Mouse (Mus musculus) forebrain, postnatal 0 days (tissue): ENCODE data around the gene A830031A19Rik. TPM values are rescaled to one million over a fixed set of nuclear protein-coding genes. Genes with fewer than 3 reads are reported as not detected.

Experiments used
- ATAC-seq: fragments of 200-750 bp; cut with Nextera tagmentation; 2 replicates; pipeline ENCODE4 v1.8.0; 2017; ENCODE audit warnings: mild to moderate bottlenecking, moderate library complexity
- DNase-seq: peaks from one replicate; pipeline ENCODE4 v3.0.0-alpha.2; 2015
- H3K27ac ChIP-seq: fragments of 300-500 bp; sonication (generic); 2 replicates; pipeline ENCODE4 v1.5.1; 2014; ENCODE audit warnings: low read depth, mild to moderate bottlenecking, antibody characterized with exemption, low read length, moderate library complexity, mixed read lengths
- H3K27me3 ChIP-seq: fragments of 300-500 bp; sonication (generic); 2 replicates; pipeline ENCODE4 v1.6.1; 2014; ENCODE audit warnings: mild to moderate bottlenecking, low read length, mixed read lengths; ENCODE audit not compliant: insufficient read depth
- H3K36me3 ChIP-seq: fragments of 300-500 bp; sonication (generic); 2 replicates; pipeline ENCODE4 v1.6.1; 2014; ENCODE audit warnings: mild to moderate bottlenecking, moderate library complexity; ENCODE audit not compliant: insufficient read depth
- H3K4me1 ChIP-seq: fragments of 300-500 bp; sonication (generic); 2 replicates; pipeline ENCODE4 v1.6.1; 2014; ENCODE audit warnings: antibody characterized with exemption; ENCODE audit not compliant: insufficient read depth
- H3K4me2 ChIP-seq: fragments of 300-500 bp; sonication (generic); 2 replicates; pipeline ENCODE4 v1.6.1; 2014; ENCODE audit warnings: low read depth, mild to moderate bottlenecking, moderate library complexity
- H3K4me3 ChIP-seq: fragments of 300-500 bp; sonication (generic); 2 replicates; pipeline ENCODE4 v1.5.1; 2014; ENCODE audit warnings: low read depth, low read length, mixed read lengths
- H3K9ac ChIP-seq: fragments of 300-500 bp; sonication (generic); 2 replicates; pipeline ENCODE4 v1.6.1; 2014; ENCODE audit warnings: mild to moderate bottlenecking
- H3K9me3 ChIP-seq: fragments of 300-500 bp; sonication (generic); 2 replicates; pipeline ENCODE4 v1.6.1; 2016; ENCODE audit warnings: low read length
- CTCF ChIP-seq: sonication (generic); IDR thresholded peaks from 2 replicates; pipeline ENCODE4 v1.5.1; 2016; ENCODE audit warnings: antibody characterized with exemption, control low read depth, low read depth
- WGBS: fragments of 180-500 bp; shearing (Covaris S2); extraction: QIAGEN DNeasy Blood & Tissue Kit; methylation state at CpG from one replicate; pipeline ENCODE4 v1.1.7; 2014; 5-methylcytosine and 5-hydroxymethylcytosine counted together
- polyA plus RNA-seq: library from polyadenylated mRNA; unstranded; fragments of >200 nt; fragmentation: Nextera tagmentation; extraction: Ambion mirVana; gene quantifications from 2 replicates; pipeline ENCODE4 v1.2.1, GENCODE M21; 2015
- total RNA-seq: library from RNA; depleted of rRNA; stranded (reverse); fragments of >200 nt; gene quantifications from 2 replicates; pipeline ENCODE4 v1.2.3, GENCODE M21; 2014

Gene A830031A19Rik
- total and polyA plus RNA-seq, 2 experiments from 2014 or later, result 0.63 TPM; not detected in 1

GRCm38 (mm10) chr11:24078706-24079316, 4.0 kb upstream of the A830031A19Rik start:
- H3K4me3 ChIP-seq, result peak overlapping the region; percentile 69
- no peak for ATAC-seq
- peak overlapping the region; percentile 98 for H3K4me2 ChIP-seq
- peak overlapping the region; percentile 99 for H3K27ac ChIP-seq
- WGBS, result under 1% methylated on average over 38 of the region's 38 CpGs
- DNase-seq, result no peak
- no peaks in the 10 kb centered on the region for H3K9me3 ChIP-seq
- TF ChIP-seq CTCF, result no peak
- no peaks in the 10 kb centered on the region for H3K4me1 ChIP-seq
- no peaks in the 10 kb centered on the region for H3K36me3 ChIP-seq
- H3K27me3 ChIP-seq, result no peaks in the 10 kb centered on the region
- H3K9ac ChIP-seq, result peak overlapping the region; percentile 96

GRCm38 (mm10) chr11:24077795-24078705, 3.2 kb upstream of the A830031A19Rik start, which contains the start of gene Bcl11a:
Gene Bcl11a (plus strand): TSS chr11:24078056.
- TF ChIP-seq CTCF, result no peak
- Histone ChIP-seq H3K9me3 (no peaks in the 10 kb centered on the region), H3K4me3 (peak within 1 kb of the TSS; percentile 69), H3K27me3 (no peaks in the 10 kb centered on the region), H3K4me2 (peak within 1 kb of the TSS; percentile 98), H3K4me1 (peaks cover 6% of the 10 kb centered on the region; the same call in 1 of the 2 replicates), H3K9ac (peak within 1 kb of the TSS; percentile 96), H3K36me3 (no peaks in the 10 kb centered on the region), H3K27ac (peak within 1 kb of the TSS; percentile 99)
- peak; percentile 2; the same call in 1 of the 2 replicates for ATAC-seq
- DNase-seq, result peak; percentile 81
- under 1% methylated on average over 47 of the region's 51 CpGs for WGBS

- Histone ChIP-seq H3K36me3 (no peaks in the 10 kb centered on the region), H3K4me3 (peak overlapping the region; percentile 69), H3K4me1 (peaks cover 6% of the 10 kb centered on the region; the same call in 1 of the 2 replicates), H3K9ac (peak overlapping the region; percentile 96), H3K4me2 (peak overlapping the region; percentile 98), H3K27me3 (no peaks in the 10 kb centered on the region), H3K9me3 (no peaks in the 10 kb centered on the region), H3K27ac (peak overlapping the region; percentile 99)
- under 1% methylated on average over 58 of the region's 59 CpGs for WGBS
- DNase-seq, result peak; percentile 74
- peak; percentile 26; the same call in 1 of the 2 replicates for TF ChIP-seq CTCF
- peak; percentile 0; the same call in 1 of the 2 replicates for ATAC-seq
Observed at GRCm38 (mm10) chr11:24076821-24077730, 2.2 kb upstream of the A830031A19Rik start.

- ATAC-seq (peak; percentile 70), DNase-seq (peak; percentile 94)
- no peaks in the 10 kb centered on the region for H3K27me3 ChIP-seq
- peak overlapping the region; percentile 98 for H3K4me2 ChIP-seq
- no peaks in the 10 kb centered on the region for H3K36me3 ChIP-seq
- peak overlapping the region; percentile 96 for H3K9ac ChIP-seq
- H3K27ac ChIP-seq, result peak overlapping the region; percentile 99
- no peaks in the 10 kb centered on the region for H3K9me3 ChIP-seq
- 2% methylated on average over 32 of the region's 32 CpGs for WGBS
- H3K4me3 ChIP-seq, result peak overlapping the region; percentile 69
- peaks cover 6% of the 10 kb centered on the region; the same call in 1 of the 2 replicates for H3K4me1 ChIP-seq
- peak; percentile 69 for TF ChIP-seq CTCF
Observed at GRCm38 (mm10) chr11:24076127-24076650, 1.3 kb upstream of the A830031A19Rik start.

- H3K4me3 ChIP-seq, result peak overlapping the region; percentile 69
- H3K4me2 ChIP-seq, result peak overlapping the region; percentile 98
- DNase-seq (no peak), ATAC-seq (no peak)
- no peaks in the 10 kb centered on the region for H3K36me3 ChIP-seq
- peak overlapping the region; percentile 99 for H3K27ac ChIP-seq
- no peak for TF ChIP-seq CTCF
- H3K9me3 ChIP-seq, result no peaks in the 10 kb centered on the region
- H3K4me1 ChIP-seq, result peaks cover 6% of the 10 kb centered on the region; the same call in 1 of the 2 replicates
- H3K27me3 ChIP-seq, result no peaks in the 10 kb centered on the region
- peak overlapping the region; percentile 96 for H3K9ac ChIP-seq
- under 1% methylated on average over 17 of the region's 17 CpGs for WGBS
Observed at GRCm38 (mm10) chr11:24075486-24076126, 752 bp upstream of the A830031A19Rik start.
